Mouse (Mus musculus): ENCODE measurements around the gene Fryl. TPM values are rescaled to one million over a fixed set of nuclear protein-coding genes. Genes with fewer than 3 reads are reported as not detected.

The Fryl gene
- polyA plus RNA-seq, 1 experiment from 2014 or later = 48.0 TPM

GRCm38 (mm10) chr5:72972934-72973333 lies 283.5 kb downstream of the Fryl start:
- Histone ChIP-seq H3K4me2 (ENCODE audit: low read depth, low read length, severe bottlenecking) (no peak overlapping the region), H3K9ac (ENCODE audit: low read length) (no peak overlapping the region), H3K27me3 (ENCODE audit: control insufficient read depth, insufficient read depth, low read length) (no peaks in the 10 kb centered on the region), H3K4me1 (replicated peaks; ENCODE audit: control insufficient read depth, insufficient read depth, low read length) (no peaks in the 10 kb centered on the region), H3K36me3 (ENCODE audit: control insufficient read depth, insufficient read depth, low read length) (peaks cover 4% of the 10 kb centered on the region; the same call in 1 of the 2 replicates), H3K9me3 (ENCODE audit: control insufficient read depth, low read length) (no peaks in the 10 kb centered on the region), H3K27ac (ENCODE audit: low read depth, low read length) (no peak overlapping the region), H3K4me3 (ENCODE audit: low read depth, low read length) (no peak overlapping the region)
- DNase-seq (ENCODE audit: low spot score) (no peak), ATAC-seq (replicated peaks; ENCODE audit: low FRiP score) (no peak)
- 45% methylated on average over 5 of the region's 5 CpGs for WGBS

GRCm38 (mm10) chr5:72972435-72972834 lies 284.0 kb downstream of the Fryl start:
- no peak overlapping the region for H3K4me3 ChIP-seq (ENCODE audit: low read depth, low read length)
- DNase-seq (ENCODE audit: low spot score) (no peak), ATAC-seq (replicated peaks; ENCODE audit: low FRiP score) (no peak)
- H3K4me2 ChIP-seq (ENCODE audit: low read depth, low read length, severe bottlenecking) = no peak overlapping the region
- no peaks in the 10 kb centered on the region for H3K27me3 ChIP-seq (ENCODE audit: control insufficient read depth, insufficient read depth, low read length)
- no peaks in the 10 kb centered on the region for H3K9me3 ChIP-seq (ENCODE audit: control insufficient read depth, low read length)
- no peak overlapping the region for H3K27ac ChIP-seq (ENCODE audit: low read depth, low read length)
- no peaks in the 10 kb centered on the region for H3K4me1 ChIP-seq (replicated peaks; ENCODE audit: control insufficient read depth, insufficient read depth, low read length)
- 63% methylated on average over 4 of the region's 4 CpGs for WGBS
- H3K9ac ChIP-seq (ENCODE audit: low read length) = no peak overlapping the region
- peaks cover 4% of the 10 kb centered on the region; the same call in 1 of the 2 replicates for H3K36me3 ChIP-seq (ENCODE audit: control insufficient read depth, insufficient read depth, low read length)

Other genes starting within 250 kb of the Fryl start
- gene Slc10a4, start 249.7 kb downstream of the Fryl start, polyA plus RNA-seq (2014; fragmentation: Nextera tagmentation; extraction: Ambion mirVana) = 9.1 and 13.2 TPM in 2 replicates
- 143 and 144 TPM in 2 replicates for gene Ociad1, start 36.2 kb upstream of the Fryl start, polyA plus RNA-seq (2014; fragmentation: Nextera tagmentation; extraction: Ambion mirVana)
- gene Ociad2, start 84.4 kb upstream of the Fryl start, polyA plus RNA-seq (2014; fragmentation: Nextera tagmentation; extraction: Ambion mirVana) = 8.8 and 9.1 TPM in 2 replicates
- gene Cwh43, start 149.5 kb upstream of the Fryl start, polyA plus RNA-seq (2014; fragmentation: Nextera tagmentation; extraction: Ambion mirVana) = not detected in 2 replicates
- 56.6 and 65.0 TPM in 2 replicates for gene Dcun1d4, start 224.4 kb upstream of the Fryl start, polyA plus RNA-seq (2014; fragmentation: Nextera tagmentation; extraction: Ambion mirVana)

Data from forebrain, embryonic 11.5 days (tissue).